Mouse (Mus musculus) spleen, adult 2 months (tissue): ENCODE measurements at regions not wholly inside any gene's neighbourhood (a gene's known extent, or its start where the extent isn't known, plus 50 kb on each side); places are given as distances from the start of the nearest gene placed in this dataset.

Experiments
- DNase-seq, 2 experiments: peaks; one replicate each; pipeline versions ENCODE4 v3.0.0 to v3.0.0-alpha.2; 2012 to 2021; ENCODE audit warnings: low spot score in 2 of 2, low read depth in 1 of 2
- H3K27ac ChIP-seq: fragments of 200-500 bp; 2 replicates; pipeline ENCODE4 v1.5.1; 2012; ENCODE audit warnings: low read length, inconsistent platforms; ENCODE audit not compliant: insufficient read depth
- H3K27me3 ChIP-seq: fragments of 200-500 bp; 2 replicates; pipeline ENCODE4 v1.6.1; 2012; ENCODE audit warnings: mild to moderate bottlenecking, moderate library complexity, low read length, inconsistent platforms; ENCODE audit not compliant: control insufficient read depth, insufficient read depth
- H3K36me3 ChIP-seq: fragments of 200-500 bp; 2 replicates; pipeline ENCODE4 v1.6.1; 2012; ENCODE audit warnings: mild to moderate bottlenecking, low read length, inconsistent platforms; ENCODE audit not compliant: control insufficient read depth, insufficient read depth
- H3K4me1 ChIP-seq: fragments of 200-500 bp; 2 replicates; pipeline ENCODE4 v1.6.1; 2011; ENCODE audit warnings: inconsistent platforms; ENCODE audit not compliant: control insufficient read depth, insufficient read depth, insufficient read length
- H3K4me3 ChIP-seq: fragments of 200-500 bp; 2 replicates; pipeline ENCODE4 v1.5.1; 2011; ENCODE audit warnings: mild to moderate bottlenecking, inconsistent platforms; ENCODE audit not compliant: insufficient read depth, insufficient read length; ENCODE audit errors: extremely low read depth
- CTCF ChIP-seq: fragments of 200-500 bp; IDR thresholded peaks from 2 replicates; pipeline ENCODE4 v1.5.1; 2011; ENCODE audit warnings: mild to moderate bottlenecking, inconsistent platforms; ENCODE audit not compliant: insufficient read depth, insufficient read length, insufficient replicate concordance; ENCODE audit errors: extremely low read depth
- POLR2A ChIP-seq: fragments of 200-500 bp; IDR thresholded peaks from 2 replicates; pipeline ENCODE4 v1.6.1; 2011; ENCODE audit warnings: low read depth, low read length, inconsistent platforms
- WGBS: fragments of 180-500 bp; shearing (Covaris S2); methylation state at CpG from one replicate; pipeline ENCODE4 v1.1.7; 2018; 5-methylcytosine and 5-hydroxymethylcytosine counted together

- no peaks in the 10 kb centered on the region for H3K27me3 ChIP-seq
- no peak overlapping the region for H3K4me3 ChIP-seq
- H3K27ac ChIP-seq, result no peak overlapping the region
- 79% methylated on average over 5 of the region's 5 CpGs for WGBS
- H3K36me3 ChIP-seq, result no peaks in the 10 kb centered on the region
- TF ChIP-seq CTCF (no peak), POLR2A (no peak)
- DNase-seq, result no peak
- H3K4me1 ChIP-seq, result no peaks in the 10 kb centered on the region
Observed at GRCm38 (mm10) chr1:46965996-46966916, 73.6 kb upstream of the Slc39a10 start.

GRCm38 (mm10) chr1:46963973-46964727 lies 71.5 kb upstream of the Slc39a10 start:
- no peaks in the 10 kb centered on the region for H3K27me3 ChIP-seq
- H3K4me1 ChIP-seq, result no peaks in the 10 kb centered on the region
- WGBS, result 78% methylated on average over 5 of the region's 5 CpGs
- no peak overlapping the region for H3K4me3 ChIP-seq
- DNase-seq, result no peak
- TF ChIP-seq POLR2A (no peak), CTCF (no peak)
- no peak overlapping the region for H3K27ac ChIP-seq
- H3K36me3 ChIP-seq, result no peaks in the 10 kb centered on the region
